Mouse (Mus musculus) lung, embryonic 16.5 days (tissue): Measurements from ENCODE around the gene Gm14085. TPM values are rescaled to one million over a fixed set of nuclear protein-coding genes. Genes with fewer than 3 reads are reported as not detected.
"Not testable (repeated sequence)": the region's sequence is repeated elsewhere in the genome, so short reads cannot be mapped to it uniquely, and the experiment has no call there.

ENCODE experiments used
- ATAC-seq: fragments of 200-750 bp; cut with Nextera tagmentation; 2 replicates; pipeline ENCODE4 v1.8.0; 2017; ENCODE audit warnings: low read depth, mild to moderate bottlenecking, moderate library complexity
- H3K27ac ChIP-seq: fragments of 300-500 bp; sonication (generic); 2 replicates; pipeline ENCODE4 v1.5.1; 2014; ENCODE audit warnings: mild to moderate bottlenecking, control low read depth, low read length
- H3K27me3 ChIP-seq: fragments of 300-500 bp; sonication (generic); 2 replicates; pipeline ENCODE4 v1.6.1; 2014; ENCODE audit warnings: low read depth, low read length, mixed read lengths; ENCODE audit not compliant: control insufficient read depth, insufficient read depth
- H3K36me3 ChIP-seq: fragments of 300-500 bp; sonication (generic); 2 replicates; pipeline ENCODE4 v1.6.1; 2014; ENCODE audit warnings: low read length; ENCODE audit not compliant: control insufficient read depth, insufficient read depth
- H3K4me1 ChIP-seq: fragments of 300-500 bp; sonication (generic); replicated peaks from 2 replicates; pipeline ENCODE4 v1.6.1; 2014; ENCODE audit warnings: low read length, mixed read lengths; ENCODE audit not compliant: control insufficient read depth, insufficient read depth
- H3K4me2 ChIP-seq: fragments of 300-500 bp; sonication (generic); 2 replicates; pipeline ENCODE4 v1.6.1; 2014; ENCODE audit warnings: low read depth, low read length, control low read depth
- H3K4me3 ChIP-seq: fragments of 300-500 bp; sonication (generic); 2 replicates; pipeline ENCODE4 v1.5.1; 2014; ENCODE audit warnings: mild to moderate bottlenecking, low read length, control low read depth
- H3K9ac ChIP-seq: fragments of 300-500 bp; sonication (generic); 2 replicates; pipeline ENCODE4 v1.6.1; 2014; ENCODE audit warnings: low read length, control low read depth
- H3K9me3 ChIP-seq: fragments of 300-500 bp; sonication (generic); 2 replicates; pipeline ENCODE4 v1.6.1; 2016; ENCODE audit warnings: low read length; ENCODE audit not compliant: control insufficient read depth
- WGBS: fragments of 180-500 bp; shearing (Covaris S2); extraction: QIAGEN DNeasy Blood & Tissue Kit; methylation state at CpG from one replicate; pipeline ENCODE4 v1.1.7; 2014; 5-methylcytosine and 5-hydroxymethylcytosine counted together
- polyA plus RNA-seq: library from polyadenylated mRNA; unstranded; fragments of >200 nt; fragmentation: Nextera tagmentation; extraction: Ambion mirVana; gene quantifications from 2 replicates; pipeline ENCODE4 v1.2.1, GENCODE M21; 2015

The Gm14085 gene
- not detected in 2 replicates for polyA plus RNA-seq

- Histone ChIP-seq H3K4me2 (no peak within 1 kb of the TSS), H3K36me3 (no peaks in the 10 kb centered on the region), H3K9me3 (no peaks in the 10 kb centered on the region), H3K9ac (no peak within 1 kb of the TSS), H3K4me1 (no peaks in the 10 kb centered on the region), H3K27me3 (no peaks in the 10 kb centered on the region), H3K4me3 (no peak within 1 kb of the TSS), H3K27ac (no peak within 1 kb of the TSS)
- 86% methylated on average over 1 of the region's 1 CpGs for WGBS
- ATAC-seq, result no peak
Measured at GRCm38 (mm10) chr2:122484641-122485040, at the start of gene Gm14085. Gene Gm14085 (plus strand): TSS chr2:122484941.

GRCm38 (mm10) chr2:122438706-122439482, 45.8 kb upstream of the Gm14085 start:
- not testable (repeated sequence) for H3K9me3 ChIP-seq, H3K4me1 ChIP-seq, H3K27me3 ChIP-seq, H3K4me2 ChIP-seq, H3K36me3 ChIP-seq, H3K4me3 ChIP-seq, H3K27ac ChIP-seq, ATAC-seq, H3K9ac ChIP-seq
- 74% methylated on average over 5 of the region's 5 CpGs for WGBS

DNA sequence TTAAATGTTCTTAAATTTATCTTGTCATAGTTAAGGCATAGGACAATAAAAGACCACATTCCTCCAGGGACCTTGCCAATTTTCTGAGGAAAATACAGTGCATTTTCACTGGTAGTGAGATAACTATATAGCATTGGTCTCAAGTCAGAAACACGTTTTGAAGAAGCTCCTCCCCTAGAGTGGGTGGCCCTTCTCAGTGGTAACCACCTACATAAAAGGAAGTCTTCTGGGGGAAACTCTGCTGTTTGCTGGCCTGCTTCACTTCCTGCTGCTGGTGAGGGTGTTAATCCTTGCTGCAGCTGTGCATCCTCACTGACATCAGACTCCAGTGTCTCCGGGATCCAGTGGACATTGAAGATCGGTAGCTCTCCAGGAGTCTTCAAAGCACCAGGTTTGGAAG, 44.2 kb upstream of the Gm14085 start:
- not testable (repeated sequence) for H3K27ac ChIP-seq, H3K4me1 ChIP-seq, H3K27me3 ChIP-seq, H3K4me3 ChIP-seq, H3K4me2 ChIP-seq, H3K9ac ChIP-seq, ATAC-seq, H3K9me3 ChIP-seq, H3K36me3 ChIP-seq
- WGBS, result 13% methylated on average over 1 of the region's 3 CpGs

DNA sequence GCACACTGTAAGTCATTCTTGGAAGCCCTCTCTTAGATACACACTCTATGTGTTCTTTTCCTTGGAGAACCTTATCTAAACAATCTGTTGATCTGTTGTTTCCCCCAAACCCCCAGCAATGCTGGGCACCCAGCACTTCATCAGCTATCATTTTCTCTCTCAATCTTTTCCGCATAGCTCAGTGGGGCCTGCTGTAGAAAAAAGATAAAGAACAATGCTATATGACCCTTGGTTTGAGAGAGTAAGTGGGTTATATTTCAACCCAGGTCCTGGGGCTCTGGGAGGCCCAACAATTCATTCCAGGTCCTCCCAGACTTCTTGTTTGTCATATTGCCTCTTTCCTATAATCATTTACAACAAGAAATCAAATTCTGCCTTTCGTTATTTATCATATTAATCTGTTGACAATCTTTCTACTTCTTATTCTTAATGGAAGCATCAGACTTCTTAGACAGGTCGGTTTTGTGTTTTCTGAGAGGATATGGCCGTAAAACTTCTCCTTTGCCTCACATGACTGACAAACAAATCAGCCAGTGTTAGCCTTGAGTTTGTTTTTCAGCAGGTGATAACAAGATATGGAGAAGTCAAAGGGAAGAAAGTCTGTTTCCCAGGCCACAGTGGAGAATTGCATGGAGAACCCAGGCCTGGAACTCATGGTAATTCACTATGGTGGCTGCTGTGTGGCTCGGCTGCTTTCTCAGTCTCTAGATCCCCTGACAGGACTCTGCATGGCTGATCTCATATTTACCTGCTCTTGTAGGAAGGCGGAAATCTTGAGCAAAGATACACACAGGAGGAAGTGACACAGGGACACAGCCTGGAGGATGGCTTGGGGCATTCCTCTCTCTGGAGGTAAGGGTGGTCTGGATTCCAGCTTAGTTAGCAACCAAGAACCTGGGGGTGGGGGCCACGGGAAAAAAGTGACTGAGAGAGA, 43.5 kb upstream of the Gm14085 start:
- Histone ChIP-seq H3K4me2 (no peak overlapping the region), H3K27me3 (no peaks in the 10 kb centered on the region), H3K27ac (no peak overlapping the region), H3K4me3 (no peak overlapping the region), H3K4me1 (no peaks in the 10 kb centered on the region), H3K9ac (no peak overlapping the region), H3K36me3 (no peaks in the 10 kb centered on the region), H3K9me3 (no peaks in the 10 kb centered on the region)
- ATAC-seq, result no peak
- 60% methylated on average over 7 of the region's 7 CpGs for WGBS

DNA sequence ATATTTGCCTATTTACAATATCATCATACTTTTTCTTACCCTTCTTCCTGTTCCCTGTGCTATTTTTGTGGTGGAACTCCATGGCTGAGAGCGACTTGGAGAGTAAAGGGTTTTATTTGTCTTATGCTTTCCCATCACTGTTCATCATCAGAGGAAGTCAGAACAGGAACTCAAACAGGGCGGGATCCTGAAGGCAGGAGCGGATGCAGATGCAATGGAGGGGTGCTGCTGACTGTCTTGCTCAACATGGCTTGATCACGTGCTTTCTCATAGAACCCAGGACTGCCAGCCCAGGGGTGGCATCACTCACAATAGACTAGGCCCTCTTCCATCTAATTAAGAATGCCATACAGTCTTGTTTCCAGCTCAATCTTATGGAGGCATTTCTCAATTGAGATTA, 34.4 kb upstream of the Gm14085 start:
- H3K9me3 ChIP-seq, result no peaks in the 10 kb centered on the region
- WGBS, result 76% methylated on average over 4 of the region's 4 CpGs
- H3K4me1 ChIP-seq, result no peaks in the 10 kb centered on the region
- H3K9ac ChIP-seq, result no peak overlapping the region
- ATAC-seq, result no peak
- no peak overlapping the region for H3K27ac ChIP-seq
- H3K27me3 ChIP-seq, result no peaks in the 10 kb centered on the region
- H3K36me3 ChIP-seq, result no peaks in the 10 kb centered on the region
- no peak overlapping the region for H3K4me2 ChIP-seq
- H3K4me3 ChIP-seq, result no peak overlapping the region

DNA sequence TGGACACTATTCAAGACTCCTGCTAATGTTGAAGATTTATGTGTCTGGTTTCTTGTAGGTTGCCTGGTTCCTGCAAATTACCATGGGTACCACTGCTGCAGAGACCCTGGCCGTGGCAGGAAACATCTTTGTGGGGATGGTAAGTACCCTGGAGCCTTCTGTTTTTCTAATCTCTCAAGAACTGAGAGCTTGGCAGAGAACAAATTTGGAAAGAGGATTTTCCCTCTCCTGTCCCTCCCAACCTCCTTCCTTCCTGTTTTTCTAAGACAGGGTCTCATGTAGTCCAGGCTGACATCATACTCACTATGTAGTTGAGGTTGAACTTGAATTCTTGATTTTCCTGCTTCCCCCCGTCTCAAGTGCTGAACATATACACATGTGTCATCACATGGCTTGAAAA, 32.3 kb upstream of the Gm14085 start:
- 38% methylated on average over 2 of the region's 2 CpGs for WGBS

GRCm38 (mm10) chr2:122466901-122467300, 17.8 kb upstream of the Gm14085 start:
- no peaks in the 10 kb centered on the region for H3K36me3 ChIP-seq
- H3K4me1 ChIP-seq, result no peaks in the 10 kb centered on the region
- H3K4me2 ChIP-seq, result peak overlapping the region; percentile 94
- no peaks in the 10 kb centered on the region for H3K9me3 ChIP-seq
- H3K27ac ChIP-seq, result no peak overlapping the region
- H3K9ac ChIP-seq, result peak overlapping the region; percentile 66; the same call in 1 of the 2 replicates
- H3K4me3 ChIP-seq, result peak overlapping the region; percentile 57
- no peaks in the 10 kb centered on the region for H3K27me3 ChIP-seq
- no peak for ATAC-seq
- 28% methylated on average over 11 of the region's 11 CpGs for WGBS

More for the DNA sequence above, 32.3 kb upstream of the Gm14085 start:
- Histone ChIP-seq H3K4me1 (no peaks in the 10 kb centered on the region), H3K4me2 (no peak overlapping the region), H3K9ac (no peak overlapping the region), H3K36me3 (no peaks in the 10 kb centered on the region), H3K9me3 (no peaks in the 10 kb centered on the region), H3K4me3 (no peak overlapping the region), H3K27ac (no peak overlapping the region), H3K27me3 (no peaks in the 10 kb centered on the region)
- ATAC-seq, result no peak

DNA sequence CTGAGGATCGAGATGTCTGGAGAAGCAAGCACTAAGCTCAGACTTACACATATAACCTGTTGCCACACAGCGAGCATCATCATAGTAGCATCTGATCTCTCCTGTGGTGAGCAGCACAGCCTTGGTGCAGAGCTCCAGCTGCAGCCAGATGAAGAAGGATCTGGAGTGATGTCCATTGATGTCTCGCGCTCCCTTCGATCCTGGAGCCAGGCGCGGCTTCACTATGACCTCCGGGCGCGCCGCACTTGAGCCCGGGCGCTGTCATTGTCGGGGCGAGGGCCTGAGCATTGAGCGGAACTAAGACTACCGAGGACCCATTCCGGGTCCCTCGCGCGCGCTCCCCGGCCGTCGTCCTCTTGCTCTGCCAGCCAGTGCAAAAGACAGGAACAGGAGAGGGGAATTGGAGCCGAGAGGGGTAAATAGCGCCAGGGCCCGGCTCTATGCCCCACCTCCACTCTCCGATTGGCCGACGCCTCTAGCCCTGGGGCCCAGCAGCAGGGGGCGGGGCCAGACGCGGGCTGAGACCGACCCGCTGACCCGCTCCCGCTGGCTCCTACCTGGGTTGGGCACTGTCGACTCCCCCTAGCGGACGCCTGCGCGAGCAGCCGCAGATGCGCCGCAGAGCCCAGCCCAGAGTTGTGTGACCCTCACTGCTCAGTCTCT, 17.3 kb upstream of the Gm14085 start:
- H3K36me3 ChIP-seq, result no peaks in the 10 kb centered on the region
- 1% methylated on average over 46 of the region's 46 CpGs for WGBS
- peak overlapping the region; percentile 66 for H3K9ac ChIP-seq
- H3K4me1 ChIP-seq, result no peaks in the 10 kb centered on the region
- peak overlapping the region; percentile 94 for H3K4me2 ChIP-seq
- no peaks in the 10 kb centered on the region for H3K27me3 ChIP-seq
- ATAC-seq, result peak; percentile 100
- peak overlapping the region; percentile 57 for H3K4me3 ChIP-seq
- no peak overlapping the region for H3K27ac ChIP-seq
- H3K9me3 ChIP-seq, result no peaks in the 10 kb centered on the region

DNA sequence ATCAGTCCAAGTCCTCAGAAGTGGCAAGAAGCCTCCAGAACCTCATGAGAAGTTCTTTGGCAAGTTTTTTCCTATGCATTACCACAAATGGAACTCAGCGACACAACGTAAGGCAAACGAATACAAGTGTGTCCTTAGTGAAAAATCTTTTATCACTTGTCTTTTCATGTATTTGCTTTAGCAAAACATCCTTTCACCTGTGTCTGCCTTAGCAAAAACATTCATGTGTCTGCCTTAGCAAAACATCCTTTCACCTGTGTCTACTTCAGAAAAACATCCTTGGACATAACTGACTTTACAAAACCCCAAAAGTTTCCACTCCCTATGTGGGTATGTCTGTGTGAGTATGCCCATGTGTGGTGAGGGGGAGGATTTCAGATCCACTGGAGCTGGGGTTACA, 15.5 kb upstream of the Gm14085 start:
- Histone ChIP-seq H3K4me3 (no peak overlapping the region), H3K4me2 (no peak overlapping the region), H3K36me3 (no peaks in the 10 kb centered on the region), H3K27me3 (no peaks in the 10 kb centered on the region), H3K9ac (no peak overlapping the region), H3K4me1 (no peaks in the 10 kb centered on the region), H3K27ac (no peak overlapping the region), H3K9me3 (no peaks in the 10 kb centered on the region)
- WGBS, result 87% methylated on average over 3 of the region's 3 CpGs
- no peak for ATAC-seq
